Mouse (Mus musculus): Measurements from ENCODE around the gene Pdxk. TPM values are rescaled to one million over a fixed set of nuclear protein-coding genes. Genes with fewer than 3 reads are reported as not detected.
"Not testable (repeated sequence)": the region's sequence is repeated elsewhere in the genome, so short reads cannot be mapped to it uniquely, and the experiment has no call there.

Gene Pdxk
- polyA plus RNA-seq, 1 experiment from 2014 or later = 209 TPM

GRCm38 (mm10) chr10:78417888-78418287 is 46.9 kb downstream of the Pdxk start:
- Histone ChIP-seq H3K27ac (no peak overlapping the region), H3K36me3 (ENCODE audit: inconsistent target) (no peaks in the 10 kb centered on the region), H3K79me2 (ENCODE audit: inconsistent target) (no peaks in the 10 kb centered on the region), H3K4me3 (ENCODE audit: inconsistent target) (no peak overlapping the region)
- 72% methylated on average over 5 of the region's 5 CpGs for WGBS (ENCODE audit: missing documents)

- 83% methylated on average over 1 of the region's 4 CpGs for WGBS (ENCODE audit: missing documents)
- not testable (repeated sequence) for H3K36me3 ChIP-seq (ENCODE audit: inconsistent target); H3K27ac ChIP-seq; H3K4me3 ChIP-seq (ENCODE audit: inconsistent target)
- peaks cover 27% of the 10 kb centered on the region for H3K79me2 ChIP-seq (ENCODE audit: inconsistent target)
These were observed 49.8 kb downstream of the Pdxk start for GRCm38 (mm10) chr10:78414936-78415335.

- WGBS (ENCODE audit: missing documents) = 36% methylated on average over 7 of the region's 7 CpGs
- H3K36me3 ChIP-seq (ENCODE audit: inconsistent target) = peaks cover 26% of the 10 kb centered on the region; the same call in 1 of the 2 replicates
- H3K79me2 ChIP-seq (ENCODE audit: inconsistent target) = peaks cover 40% of the 10 kb centered on the region
- H3K27ac ChIP-seq = no peak overlapping the region
- H3K4me3 ChIP-seq (ENCODE audit: inconsistent target) = peak overlapping the region; percentile 94; the same call in 1 of the 2 replicates
These were observed 51.6 kb downstream of the Pdxk start for GRCm38 (mm10) chr10:78413152-78413520.

- WGBS (ENCODE audit: missing documents) = under 1% methylated on average over 70 of the region's 70 CpGs
- peaks cover 40% of the 10 kb centered on the region for H3K79me2 ChIP-seq (ENCODE audit: inconsistent target)
- peaks cover 31% of the 10 kb centered on the region; the same call in 1 of the 2 replicates for H3K36me3 ChIP-seq (ENCODE audit: inconsistent target)
- H3K4me3 ChIP-seq (ENCODE audit: inconsistent target) = peak within 1 kb of the TSS; percentile 94
- peak within 1 kb of the TSS; percentile 53 for H3K27ac ChIP-seq
These were observed 52.2 kb downstream of the Pdxk start, which contains the start of gene Rrp1 for GRCm38 (mm10) chr10:78412319-78413151. Gene Rrp1, minus strand, starts transcription at chr10:78413043.

GRCm38 (mm10) chr10:78411851-78412250 is 52.9 kb downstream of the Pdxk start:
- WGBS (ENCODE audit: missing documents) = 15% methylated on average over 6 of the region's 8 CpGs
- Histone ChIP-seq H3K27ac (0 out of 2 replicates have a peak overlapping the region, but pooled peaks have one; percentile 53), H3K79me2 (ENCODE audit: inconsistent target) (peaks cover 40% of the 10 kb centered on the region)

GRCm38 (mm10) chr10:78409035-78409788 is 55.6 kb downstream of the Pdxk start:
- H3K27ac ChIP-seq = no peak overlapping the region
- H3K4me3 ChIP-seq (ENCODE audit: inconsistent target) = no peak overlapping the region
- 95% methylated on average over 9 of the region's 9 CpGs for WGBS (ENCODE audit: missing documents)
- peaks cover 40% of the 10 kb centered on the region for H3K79me2 ChIP-seq (ENCODE audit: inconsistent target)
- H3K36me3 ChIP-seq (ENCODE audit: inconsistent target) = peaks cover 62% of the 10 kb centered on the region

More at GRCm38 (mm10) chr10:78411851-78412250, 52.9 kb downstream of the Pdxk start:
- Histone ChIP-seq H3K4me3 (ENCODE audit: inconsistent target) (peak overlapping the region; percentile 94), H3K36me3 (ENCODE audit: inconsistent target) (peaks cover 38% of the 10 kb centered on the region; the same call in 1 of the 2 replicates)

GRCm38 (mm10) chr10:78407132-78407531 is 57.6 kb downstream of the Pdxk start:
- Histone ChIP-seq H3K27ac (no peak overlapping the region), H3K79me2 (ENCODE audit: inconsistent target) (peaks cover 35% of the 10 kb centered on the region), H3K36me3 (ENCODE audit: inconsistent target) (peaks cover 83% of the 10 kb centered on the region), H3K4me3 (ENCODE audit: inconsistent target) (no peak overlapping the region)
- WGBS (ENCODE audit: missing documents) = 95% methylated on average over 4 of the region's 4 CpGs

GRCm38 (mm10) chr10:78406152-78406551 is 58.6 kb downstream of the Pdxk start:
- no peak overlapping the region for H3K27ac ChIP-seq
- H3K36me3 ChIP-seq (ENCODE audit: inconsistent target) = peaks cover 92% of the 10 kb centered on the region
- WGBS (ENCODE audit: missing documents) = 38% methylated on average over 6 of the region's 6 CpGs
- no peak overlapping the region for H3K4me3 ChIP-seq (ENCODE audit: inconsistent target)
- peaks cover 25% of the 10 kb centered on the region for H3K79me2 ChIP-seq (ENCODE audit: inconsistent target)

GRCm38 (mm10) chr10:78402301-78402922 is 62.4 kb downstream of the Pdxk start:
- H3K36me3 ChIP-seq (ENCODE audit: inconsistent target) = peaks cover 71% of the 10 kb centered on the region
- WGBS (ENCODE audit: missing documents) = 92% methylated on average over 14 of the region's 14 CpGs
- H3K27ac ChIP-seq = no peak overlapping the region
- no peak overlapping the region for H3K4me3 ChIP-seq (ENCODE audit: inconsistent target)
- no peaks in the 10 kb centered on the region for H3K79me2 ChIP-seq (ENCODE audit: inconsistent target)

GRCm38 (mm10) chr10:78401127-78401526 is 63.6 kb downstream of the Pdxk start:
- no peak overlapping the region for H3K4me3 ChIP-seq (ENCODE audit: inconsistent target)
- no peak overlapping the region for H3K27ac ChIP-seq
- H3K36me3 ChIP-seq (ENCODE audit: inconsistent target) = peaks cover 58% of the 10 kb centered on the region
- 100% methylated on average over 2 of the region's 2 CpGs for WGBS (ENCODE audit: missing documents)
- no peaks in the 10 kb centered on the region for H3K79me2 ChIP-seq (ENCODE audit: inconsistent target)

- peaks cover 41% of the 10 kb centered on the region for H3K36me3 ChIP-seq (ENCODE audit: inconsistent target)
- H3K4me3 ChIP-seq (ENCODE audit: inconsistent target) = no peak overlapping the region
- WGBS (ENCODE audit: missing documents) = 88% methylated on average over 15 of the region's 17 CpGs
- no peak overlapping the region for H3K27ac ChIP-seq
- H3K79me2 ChIP-seq (ENCODE audit: inconsistent target) = no peaks in the 10 kb centered on the region
These were observed 65.6 kb downstream of the Pdxk start for GRCm38 (mm10) chr10:78399090-78399657.

- no peak overlapping the region for H3K4me3 ChIP-seq (ENCODE audit: inconsistent target)
These were observed 68.2 kb downstream of the Pdxk start for GRCm38 (mm10) chr10:78396625-78396885.

GRCm38 (mm10) chr10:78395819-78396624 is 68.8 kb downstream of the Pdxk start:
- Histone ChIP-seq H3K27ac (no peak overlapping the region), H3K36me3 (ENCODE audit: inconsistent target) (peaks cover 9% of the 10 kb centered on the region), H3K79me2 (ENCODE audit: inconsistent target) (no peaks in the 10 kb centered on the region), H3K4me3 (ENCODE audit: inconsistent target) (no peak overlapping the region)
- WGBS (ENCODE audit: missing documents) = 9% methylated on average over 16 of the region's 17 CpGs

More at GRCm38 (mm10) chr10:78396625-78396885, 68.2 kb downstream of the Pdxk start:
- WGBS (ENCODE audit: missing documents) = 58% methylated on average over 4 of the region's 4 CpGs
- H3K36me3 ChIP-seq (ENCODE audit: inconsistent target) = peaks cover 15% of the 10 kb centered on the region
- H3K79me2 ChIP-seq (ENCODE audit: inconsistent target) = no peaks in the 10 kb centered on the region
- H3K27ac ChIP-seq = no peak overlapping the region

- H3K36me3 ChIP-seq (ENCODE audit: inconsistent target) = peaks cover 3% of the 10 kb centered on the region
- WGBS (ENCODE audit: missing documents) = 94% methylated on average over 3 of the region's 3 CpGs
- H3K27ac ChIP-seq = no peak overlapping the region
- no peak overlapping the region for H3K4me3 ChIP-seq (ENCODE audit: inconsistent target)
- H3K79me2 ChIP-seq (ENCODE audit: inconsistent target) = no peaks in the 10 kb centered on the region
These were observed 69.4 kb downstream of the Pdxk start for GRCm38 (mm10) chr10:78395377-78395776.
